Mouse (Mus musculus): ENCODE results near the gene Ttc39a.

DNA sequence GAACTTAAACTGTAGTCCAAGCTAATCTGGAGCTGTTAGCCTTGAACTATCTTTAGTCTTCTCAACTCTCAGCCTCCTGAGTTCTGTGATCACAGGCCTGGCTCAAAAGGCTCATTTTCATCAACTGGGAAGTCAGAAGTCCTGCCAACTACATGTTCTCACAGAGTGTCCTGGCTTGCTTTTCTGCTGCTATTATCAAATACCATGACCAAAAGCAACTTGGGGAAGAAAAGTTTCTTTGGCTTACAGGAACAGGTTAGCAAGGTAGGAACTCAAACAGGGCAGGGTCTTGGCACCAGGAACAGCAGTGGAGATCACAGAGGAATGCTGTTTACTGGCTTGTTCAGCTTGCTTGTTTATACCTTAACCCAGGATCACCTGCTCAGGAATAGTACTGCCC is 87.2 kb downstream of the Ttc39a start:
- TF ChIP-seq CTCF (conservative IDR thresholded peaks at IDR 0.05; ENCODE audit: insufficient read depth, insufficient read length, low read depth, low read length), result no peak
- no peak for TF ChIP-seq POLR2A (IDR thresholded peaks at IDR 0.05; ENCODE audit: low read depth, low read length)
